ENCODE assay signal across 18 mouse cellular contexts in genomic region chr6:97961776-97962175, GRCm38 (mm10).
"Had no signal": no experiment of that assay in that cellular context is flagged by ENCODE, and none has a peak within 500 bp of the region (broad histone marks: within the 10 kb centered on the region; RNA-seq: fewer than 3 reads in every experiment).

No protein-coding gene starts in this region.

- H3K36me3 ChIP-seq: liver, embryonic 13.5 days; midbrain, embryonic 12.5 days; midbrain, embryonic 15.5 days; neural tube, embryonic 12.5 days; neural tube, embryonic 15.5 days; stomach, embryonic 15.5 days had no signal

- ATAC-seq: midbrain, embryonic 15.5 days had no signal

- H3K9me3 ChIP-seq: liver, embryonic 13.5 days; midbrain, embryonic 12.5 days; midbrain, embryonic 15.5 days; neural tube, embryonic 12.5 days; neural tube, embryonic 15.5 days; stomach, embryonic 15.5 days had no signal

- H3K27ac ChIP-seq: kidney, postnatal 0 days; layer of hippocampus, adult 2 months; liver, embryonic 13.5 days; macrophage; midbrain, embryonic 12.5 days; midbrain, embryonic 15.5 days; neural tube, embryonic 12.5 days; neural tube, embryonic 15.5 days; stomach, embryonic 15.5 days had no signal

- H3K4me1 ChIP-seq: liver, embryonic 13.5 days; midbrain, embryonic 12.5 days; midbrain, embryonic 15.5 days; neural tube, embryonic 12.5 days; neural tube, embryonic 15.5 days; stomach, embryonic 15.5 days had no signal

- H3K4me2 ChIP-seq: liver, embryonic 13.5 days; midbrain, embryonic 12.5 days; midbrain, embryonic 15.5 days; neural tube, embryonic 12.5 days; neural tube, embryonic 15.5 days; stomach, embryonic 15.5 days had no signal

- H3K27me3 ChIP-seq: liver, embryonic 13.5 days; midbrain, embryonic 12.5 days; midbrain, embryonic 15.5 days; neural tube, embryonic 12.5 days; neural tube, embryonic 15.5 days; stomach, embryonic 15.5 days had no signal

- H3K9ac ChIP-seq: liver, embryonic 13.5 days; midbrain, embryonic 12.5 days; midbrain, embryonic 15.5 days; neural tube, embryonic 12.5 days; neural tube, embryonic 15.5 days; stomach, embryonic 15.5 days had no signal

- DNase-seq: kidney, adult 9 months; kidney, postnatal 25 days; layer of hippocampus, adult 9-11 months; liver, embryonic 13.5 days; lung, adult 2 months; retina, postnatal 1 day; right cerebral cortex, postnatal 25 days; spleen, adult 18-20 months; thymus, adult 18-20 months; thymus, postnatal 36 days had no signal

- H3K4me3 ChIP-seq: layer of hippocampus, adult 2 months; liver, embryonic 13.5 days; midbrain, embryonic 12.5 days; midbrain, embryonic 15.5 days; neural tube, embryonic 12.5 days; neural tube, embryonic 15.5 days; stomach, embryonic 15.5 days had no signal
